Mouse (Mus musculus): ENCODE measurements around the gene Tjp2. TPM values are rescaled to one million over a fixed set of nuclear protein-coding genes. Genes with fewer than 3 reads are reported as not detected.
A peak's percentile ranks its signal among the peaks of the same experiment; 100 is the strongest.
"Not testable (repeated sequence)": the region's sequence is repeated elsewhere in the genome, so short reads cannot be mapped to it uniquely, and the experiment has no call there.

Tjp2 gene
- total RNA-seq, 2 experiments from 2014 or later, result 20.3 to 23.1 TPM

- intact Hi-C loops (cut with DNase I), result loop anchor here (2.0 kb wide), 1 partner anchor 77 kb away; no protein-coding TSS in a partner anchor
- no peak for DNase-seq
Observed at GRCm38 (mm10) chr19:24187791-24188190, 37.0 kb downstream of the Tjp2 start.

DNA sequence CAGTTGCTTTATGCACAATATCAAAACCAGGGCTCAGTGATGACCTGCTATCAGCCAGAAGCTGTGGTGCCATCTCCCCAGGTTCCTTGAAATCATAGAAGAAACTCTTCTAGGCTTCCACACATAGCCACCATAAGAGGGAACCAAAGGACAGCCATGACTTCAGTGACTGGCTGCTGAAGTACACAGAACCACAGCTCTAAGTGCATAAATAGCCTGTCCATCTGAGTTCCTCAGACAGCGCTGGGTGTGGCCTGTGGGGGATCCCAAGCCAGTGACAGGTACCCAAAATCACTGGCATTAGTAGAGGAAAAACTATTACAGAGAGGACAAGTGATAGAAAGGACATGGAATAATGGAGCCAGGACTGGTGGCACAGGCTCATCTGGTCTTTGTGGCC is 37.5 kb downstream of the Tjp2 start:
- intact Hi-C loops (cut with DNase I), result loop anchor here (2.0 kb wide), 1 partner anchor 77 kb away; no protein-coding TSS in a partner anchor

GRCm38 (mm10) chr19:24183680-24184235 is 41.1 kb downstream of the Tjp2 start:
- intact Hi-C loops (cut with DNase I), result no loop called here
- no peak for DNase-seq

More for the DNA sequence above, 37.5 kb downstream of the Tjp2 start:
- DNase-seq, result not testable (repeated sequence)

DNA sequence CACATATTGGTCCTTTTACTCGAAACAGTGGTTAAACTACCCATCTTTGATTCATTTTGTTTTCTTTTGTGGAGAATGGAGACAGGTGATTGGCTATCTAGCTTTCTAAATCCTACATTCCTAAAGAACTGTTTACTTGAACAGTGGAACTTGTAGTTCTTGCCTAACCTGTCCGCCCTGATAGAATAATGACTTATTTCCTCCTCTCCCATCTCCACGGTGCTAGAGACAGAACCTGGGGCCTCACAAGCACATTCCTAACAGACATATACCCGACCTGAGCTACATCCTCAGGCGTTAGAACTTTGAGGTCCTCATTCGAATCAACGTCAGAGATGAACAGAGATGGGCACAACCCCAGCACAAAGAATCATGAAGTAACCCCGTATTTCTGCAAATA is 44.4 kb downstream of the Tjp2 start:
- intact Hi-C loops (cut with DNase I), result no loop called here
- no peak for DNase-seq

DNA sequence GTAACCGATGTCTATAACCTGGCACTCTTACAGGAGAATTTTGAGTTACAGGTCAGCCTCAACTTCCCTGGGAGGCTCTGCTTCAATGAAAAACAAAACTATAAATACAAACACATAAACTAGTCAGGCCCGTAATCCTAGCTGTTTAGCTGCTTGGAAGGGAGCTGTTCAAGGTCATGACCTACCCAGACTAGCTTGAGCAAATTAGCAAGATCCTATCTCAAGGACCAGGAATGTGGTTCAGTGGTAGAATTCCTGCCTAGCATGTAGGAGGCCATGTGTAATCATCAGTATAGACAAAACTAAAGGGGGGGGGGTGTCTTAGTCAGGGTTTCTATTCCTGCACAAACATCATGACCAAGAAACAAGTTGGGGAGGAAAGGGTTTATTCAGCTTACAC is 46.7 kb downstream of the Tjp2 start:
- intact Hi-C loops (cut with DNase I), result no loop called here
- DNase-seq, result no peak

GRCm38 (mm10) chr19:24176692-24177091 is 48.1 kb downstream of the Tjp2 start:
- DNase-seq, result no peak
- intact Hi-C loops (cut with DNase I), result no loop called here

GRCm38 (mm10) chr19:24174896-24175295 is 49.9 kb downstream of the Tjp2 start:
- peak; percentile 31 for DNase-seq
- intact Hi-C loops (cut with DNase I), result no loop called here

- intact Hi-C loops (cut with DNase I), result no loop called here
Observed at GRCm38 (mm10) chr19:24173608-24174523, 51.0 kb downstream of the Tjp2 start.

GRCm38 (mm10) chr19:24173020-24173419 is 51.8 kb downstream of the Tjp2 start:
- DNase-seq, result no peak
- intact Hi-C loops (cut with DNase I), result no loop called here

More at GRCm38 (mm10) chr19:24173608-24174523, 51.0 kb downstream of the Tjp2 start:
- DNase-seq, result peak; percentile 95 to 98

GRCm38 (mm10) chr19:24168531-24168930 is 56.3 kb downstream of the Tjp2 start:
- no peak for DNase-seq
- intact Hi-C loops (cut with DNase I), result no loop called here

GRCm38 (mm10) chr19:24166516-24167091 is 58.2 kb downstream of the Tjp2 start:
- peak; percentile 43 to 50 for DNase-seq
- intact Hi-C loops (cut with DNase I), result no loop called here

DNA sequence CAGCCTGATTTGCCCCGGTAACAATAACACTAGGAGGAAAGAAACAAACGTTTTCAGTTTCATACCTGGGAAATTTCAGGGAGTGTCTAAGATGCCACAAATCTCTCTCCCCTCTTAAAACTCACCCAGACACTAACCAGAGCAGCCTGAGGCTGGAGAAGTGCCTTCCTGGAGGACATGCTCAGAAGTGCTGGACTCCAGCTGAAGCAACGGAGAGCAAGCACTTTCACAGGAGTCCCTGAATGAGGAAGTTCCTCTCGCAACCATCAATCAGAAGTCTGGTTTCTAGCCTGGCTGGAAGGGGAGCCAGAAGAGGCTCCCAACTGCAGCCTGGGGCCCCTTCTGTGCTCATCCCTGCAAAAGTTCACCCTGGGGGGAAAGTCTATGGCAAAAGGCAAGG is 60.9 kb downstream of the Tjp2 start:
- no peak for DNase-seq
- intact Hi-C loops (cut with DNase I), result no loop called here

- DNase-seq, result no peak
- intact Hi-C loops (cut with DNase I), result no loop called here
Observed at GRCm38 (mm10) chr19:24160460-24160859, 64.4 kb downstream of the Tjp2 start.

DNA sequence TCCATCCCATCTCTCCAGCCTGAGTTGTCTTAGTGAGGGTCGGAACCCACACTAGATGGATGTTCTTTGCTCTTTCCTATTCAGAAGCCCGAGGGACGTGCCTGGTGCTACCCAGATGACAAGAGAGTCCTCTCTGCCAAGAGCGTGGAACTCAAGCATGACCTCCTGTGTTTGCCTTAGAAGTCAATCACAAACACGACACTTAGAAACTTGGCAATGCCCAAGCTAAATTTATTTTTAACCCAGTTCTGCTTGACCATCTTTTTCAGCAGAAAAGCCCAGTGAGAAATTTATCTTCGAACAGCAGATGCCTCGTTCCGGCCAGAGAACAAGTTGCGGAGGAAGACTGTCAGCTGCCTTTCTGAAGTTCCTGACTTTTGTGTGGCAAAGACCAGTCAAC is 65.1 kb downstream of the Tjp2 start:
- intact Hi-C loops (cut with DNase I), result no loop called here

DNA sequence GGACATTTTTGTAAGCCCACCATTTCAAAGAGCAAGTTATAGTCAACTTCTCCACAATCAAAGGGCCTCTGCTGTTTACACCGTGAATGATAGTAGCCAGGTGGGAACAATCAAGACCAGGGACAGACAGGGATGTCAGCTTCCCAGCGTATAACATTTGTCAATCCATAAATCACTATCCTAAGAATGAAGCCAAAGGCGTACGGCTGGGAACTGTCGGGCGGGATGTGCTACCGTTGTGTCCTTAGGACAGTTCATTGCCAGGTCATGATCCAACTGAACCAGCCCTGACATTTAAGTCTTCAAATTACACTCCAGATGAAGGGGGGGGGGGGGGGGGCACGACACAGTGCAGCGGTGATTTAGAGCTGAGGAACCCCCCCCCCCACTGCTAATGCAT is 65.5 kb downstream of the Tjp2 start:
- intact Hi-C loops (cut with DNase I), result no loop called here
- DNase-seq, result no peak

More for the DNA sequence above, 65.1 kb downstream of the Tjp2 start:
- no peak for DNase-seq

- intact Hi-C loops (cut with DNase I), result no loop called here
- DNase-seq, result no peak
Observed at GRCm38 (mm10) chr19:24156067-24156455, 68.8 kb downstream of the Tjp2 start.

DNA sequence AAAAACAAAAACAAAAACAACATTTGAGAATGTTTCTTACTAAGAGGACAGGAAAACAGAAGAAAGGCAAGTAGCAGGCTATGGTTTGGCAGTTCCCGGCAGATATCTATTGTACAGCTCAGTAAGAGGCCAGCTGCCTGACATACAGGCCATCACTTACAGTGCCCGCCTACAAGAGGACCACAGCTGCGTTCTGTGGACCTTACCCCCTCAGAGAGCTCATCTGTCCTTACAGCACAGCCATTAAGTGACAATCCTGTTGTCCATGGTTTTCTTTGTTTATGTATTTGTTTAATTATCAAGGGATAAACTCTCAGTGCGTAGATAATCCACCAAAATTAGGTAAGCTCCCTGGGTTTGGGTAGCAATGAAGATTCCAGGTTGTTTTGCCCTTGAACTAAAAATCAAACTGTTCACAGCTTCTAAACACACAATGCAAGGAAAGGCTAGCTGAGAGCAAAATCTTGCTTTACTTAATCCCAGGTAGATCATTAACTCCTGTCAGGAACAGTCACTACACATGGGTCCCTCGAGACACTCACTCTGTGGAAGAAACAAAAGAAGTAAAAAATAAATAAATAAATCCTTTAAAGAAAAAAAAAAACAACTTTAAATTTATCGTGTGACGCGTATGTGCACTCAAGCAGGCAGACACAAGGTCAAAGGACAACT is 69.3 kb downstream of the Tjp2 start:
- DNase-seq, result no peak
- intact Hi-C loops (cut with DNase I), result no loop called here

DNA sequence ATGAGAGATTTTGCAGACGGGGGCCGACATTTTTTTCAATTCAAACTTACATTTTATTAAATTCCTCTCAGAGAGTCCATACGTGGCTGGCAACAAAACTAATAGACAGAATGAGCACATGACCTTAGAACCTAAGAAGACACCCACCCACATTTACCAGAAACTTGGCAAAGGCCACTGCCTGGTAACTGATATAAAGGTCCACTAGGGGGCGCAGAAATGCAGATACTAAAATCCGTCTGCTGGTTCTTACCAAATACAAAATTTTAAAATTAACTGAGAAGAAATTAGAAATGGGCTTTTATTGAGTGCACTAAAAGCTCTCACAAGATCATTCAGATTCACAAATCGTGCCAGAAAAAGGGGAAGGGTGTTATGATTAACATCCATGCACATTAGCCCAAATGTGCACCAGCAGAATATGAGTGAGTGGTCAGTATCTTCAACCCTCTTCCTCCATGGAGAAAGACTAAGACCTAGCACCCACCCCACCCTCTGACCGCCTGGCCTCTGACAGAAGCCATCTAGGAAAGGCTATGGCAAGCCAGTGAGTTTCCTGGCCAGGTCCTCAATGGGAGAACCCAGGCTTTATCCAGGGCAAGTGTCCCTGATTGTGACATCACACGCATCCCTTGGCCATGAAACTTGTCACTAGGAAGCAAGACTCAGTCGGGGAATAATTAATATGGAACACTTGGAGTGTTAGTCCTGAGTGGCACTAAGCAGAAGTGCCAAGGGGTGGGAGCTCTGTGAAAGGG is 71.4 kb downstream of the Tjp2 start:
- intact Hi-C loops (cut with DNase I), result loop anchor here (1.0 to 2.0 kb wide), 2 partner anchors 71 to 112 kb away; partner anchors contain the start of gene Tjp2
- DNase-seq, result peak; percentile 39 to 65

GRCm38 (mm10) chr19:24144009-24144408 is 80.8 kb downstream of the Tjp2 start:
- intact Hi-C loops (cut with DNase I), result no loop called here
- DNase-seq, result no peak

- intact Hi-C loops (cut with DNase I), result no loop called here
- no peak for DNase-seq
Observed at GRCm38 (mm10) chr19:24142621-24143061, 82.2 kb downstream of the Tjp2 start.

Measured in heart, postnatal 14 days (tissue).